In the genomic region with DNA sequence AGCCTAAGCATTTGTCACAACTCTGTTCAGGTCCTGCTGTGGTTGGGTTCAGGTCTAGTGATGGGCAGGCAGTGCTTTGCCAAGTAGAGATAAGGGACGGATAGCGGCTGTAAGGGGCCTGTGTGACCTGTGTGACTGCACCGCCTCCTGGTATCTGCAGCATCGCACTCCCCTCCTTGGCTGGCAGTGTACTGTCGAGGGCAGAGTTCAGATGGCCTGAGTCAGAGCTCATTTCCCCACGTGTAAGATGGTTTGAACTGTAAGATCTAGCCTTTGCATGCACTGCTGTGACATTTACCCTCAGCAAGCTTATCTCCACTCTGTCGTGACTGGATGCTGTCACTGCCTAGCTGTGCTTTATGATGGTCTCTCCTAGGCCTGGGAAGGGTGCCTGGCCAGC, we compare ENCODE assay signal across 11 mouse cellular contexts. TPM values are rescaled to one million over a fixed set of nuclear protein-coding genes. Genes with fewer than 3 reads are reported as not detected.
DNase-seq lines count a peak whose midpoint lies in the region; ATAC-seq and TF ChIP-seq lines count a peak whose summit lies in the region.
"Had no signal": no experiment of that assay in that cellular context is flagged by ENCODE, and none has a peak within 500 bp of the region (broad histone marks: within the 10 kb centered on the region; RNA-seq: fewer than 3 reads in every experiment).

No protein-coding gene starts in this region.

- 82% methylated on average over 7 of the region's 7 CpGs for WGBS in midbrain, embryonic 14.5 days
- 79% methylated on average over 7 of the region's 7 CpGs for WGBS in midbrain, embryonic 15.5 days
- WGBS in stomach, postnatal 0 days, result 35% methylated on average over 7 of the region's 7 CpGs

- 0 out of 2 replicates have a peak overlapping the region, but pooled peaks have one; percentile 37 for H3K27ac ChIP-seq in midbrain, embryonic 14.5 days (replicated peaks; ENCODE audit: low read depth, low read length)
- no peak overlapping the region for H3K27ac ChIP-seq in midbrain, embryonic 15.5 days
- H3K27ac ChIP-seq in stomach, postnatal 0 days (replicated peaks), result no peak overlapping the region
- H3K27ac ChIP-seq: gastrocnemius, adult 2 months had no signal

- H3K4me2 ChIP-seq in midbrain, embryonic 14.5 days (ENCODE audit: low read length), result no peak overlapping the region
- no peak overlapping the region for H3K4me2 ChIP-seq in midbrain, embryonic 15.5 days
- no peak overlapping the region for H3K4me2 ChIP-seq in stomach, postnatal 0 days (replicated peaks; ENCODE audit: low read depth)
- H3K4me2 ChIP-seq: embryonic facial prominence, embryonic 12.5 days; lung, embryonic 14.5 days had no signal

- no peak for TF ChIP-seq EP300 in stomach, postnatal 0 days (optimal IDR thresholded peaks at IDR 0.05)

- TF ChIP-seq CTCF in stomach, postnatal 0 days (IDR thresholded peaks at IDR 0.05; ENCODE audit: low read depth), result no peak

- no peak overlapping the region for H3K4me3 ChIP-seq in midbrain, embryonic 14.5 days (replicated peaks; ENCODE audit: low read depth, low read length)
- H3K4me3 ChIP-seq in midbrain, embryonic 15.5 days, result no peak overlapping the region
- H3K4me3 ChIP-seq in stomach, postnatal 0 days (ENCODE audit: low read depth, low read length), result no peak overlapping the region
- H3K4me3 ChIP-seq: embryonic facial prominence, embryonic 12.5 days; gastrocnemius, adult 2 months had no signal

- no peaks in the 10 kb centered on the region for H3K9me3 ChIP-seq in midbrain, embryonic 14.5 days (ENCODE audit: control insufficient read depth, low read length)
- no peaks in the 10 kb centered on the region for H3K9me3 ChIP-seq in midbrain, embryonic 15.5 days
- H3K9me3 ChIP-seq in stomach, postnatal 0 days (ENCODE audit: control insufficient read depth, low read length), result no peaks in the 10 kb centered on the region
- H3K9me3 ChIP-seq: embryonic facial prominence, embryonic 12.5 days had no signal

- DNase-seq in cerebellum, postnatal 25 days, result peak; percentile 32 to 43
- DNase-seq in cerebellum, adult 9-10 months, result no peak
- no peak for DNase-seq in midbrain, embryonic 14.5 days
- peak; percentile 39 to 57 for DNase-seq in kidney, postnatal 25 days
- peak; percentile 35 for DNase-seq in stomach, postnatal 0 days (ENCODE audit: low spot score)
- DNase-seq in right cerebral cortex, postnatal 4 days, result no peak
- no peak for DNase-seq in spleen, postnatal 14 days (ENCODE audit: low spot score in 2 of 2)
- DNase-seq: gastrocnemius, adult 2 months; lung, embryonic 14.5 days had no signal

- H3K36me3 ChIP-seq in midbrain, embryonic 14.5 days (ENCODE audit: control insufficient read depth, insufficient read depth, low read length), result no peaks in the 10 kb centered on the region
- H3K36me3 ChIP-seq in midbrain, embryonic 15.5 days (replicated peaks), result no peaks in the 10 kb centered on the region
- no peaks in the 10 kb centered on the region for H3K36me3 ChIP-seq in stomach, postnatal 0 days (ENCODE audit: control insufficient read depth, insufficient read depth, low read length)
- H3K36me3 ChIP-seq: embryonic facial prominence, embryonic 12.5 days had no signal

- H3K9ac ChIP-seq in midbrain, embryonic 14.5 days (replicated peaks; ENCODE audit: low read length), result no peak overlapping the region
- no peak overlapping the region for H3K9ac ChIP-seq in midbrain, embryonic 15.5 days
- no peak overlapping the region for H3K9ac ChIP-seq in stomach, postnatal 0 days (ENCODE audit: low read length)
- H3K9ac ChIP-seq: embryonic facial prominence, embryonic 12.5 days; lung, embryonic 14.5 days had no signal

- peaks cover 8% of the 10 kb centered on the region; the same call in 1 of the 2 replicates for H3K4me1 ChIP-seq in midbrain, embryonic 14.5 days (ENCODE audit: control insufficient read depth, insufficient read depth, low read length)
- H3K4me1 ChIP-seq in midbrain, embryonic 15.5 days, result peaks cover 38% of the 10 kb centered on the region
- H3K4me1 ChIP-seq in stomach, postnatal 0 days (replicated peaks; ENCODE audit: control insufficient read depth, insufficient read depth), result peaks cover 18% of the 10 kb centered on the region

- no peaks in the 10 kb centered on the region for H3K27me3 ChIP-seq in midbrain, embryonic 14.5 days (ENCODE audit: control insufficient read depth, insufficient read depth, low read length)
- H3K27me3 ChIP-seq in midbrain, embryonic 15.5 days (replicated peaks), result no peaks in the 10 kb centered on the region
- H3K27me3 ChIP-seq in stomach, postnatal 0 days (ENCODE audit: control insufficient read depth, insufficient read depth, low read length), result no peaks in the 10 kb centered on the region
- H3K27me3 ChIP-seq: embryonic facial prominence, embryonic 12.5 days had no signal

- no peak for ATAC-seq in midbrain, embryonic 14.5 days (ENCODE audit: low FRiP score, low TSS enrichment)
- ATAC-seq in midbrain, embryonic 15.5 days (replicated peaks), result no peak
- ATAC-seq in stomach, postnatal 0 days (ENCODE audit: low FRiP score, low TSS enrichment), result peak; percentile 50

RNA-seq across cellular contexts. Expression of a gene that starts 48.4 kb away (rescaled TPM):
- polyA plus RNA-seq in midbrain, embryonic 14.5 days (2014; fragmentation: Nextera tagmentation; extraction: Ambion mirVana), result 78.3 and 84.0 TPM in 2 replicates
- polyA plus RNA-seq in midbrain, embryonic 15.5 days (2015; fragmentation: Nextera tagmentation; extraction: Ambion mirVana), result 87.6 and 87.7 TPM in 2 replicates
- 12.6 and 13.7 TPM in 2 replicates for polyA plus RNA-seq in stomach, postnatal 0 days (2015; fragmentation: Nextera tagmentation; extraction: Ambion mirVana)

Comparison
In these comparisons a context has a peak if more than half of its experiments do, and no peak if none do; other contexts are left out.
1. DNase-seq: peak in cerebellum, postnatal 25 days (2 of 2), kidney, postnatal 25 days (2 of 2) and stomach, postnatal 0 days (single experiment); none in cerebellum, adult 9-10 months (single experiment), midbrain, embryonic 14.5 days (single experiment), right cerebral cortex, postnatal 4 days (single experiment) and spleen, postnatal 14 days (0 of 2).